Comparison of ENCODE assay signal across 9 mouse cellular contexts in the genomic region with DNA sequence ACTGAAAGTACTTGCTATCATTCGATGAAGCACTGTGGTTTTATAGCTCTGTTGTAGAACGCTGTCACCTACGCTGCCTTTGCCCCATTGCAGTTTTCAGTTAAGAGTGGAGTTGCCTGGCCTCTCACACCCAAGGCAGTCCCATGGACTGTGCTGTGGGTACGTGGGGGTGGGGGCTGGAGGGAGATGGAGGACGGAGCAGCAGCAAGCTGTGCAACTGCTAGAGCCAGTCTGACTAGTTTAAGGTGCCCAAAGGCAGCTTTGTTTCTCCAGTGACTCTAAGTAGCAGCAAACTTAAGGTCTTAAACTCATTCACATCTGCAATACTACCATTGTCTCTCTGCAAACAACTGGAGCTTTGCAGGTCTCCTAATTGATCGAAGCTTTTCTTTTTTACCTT.
DNase-seq lines count a peak whose midpoint lies in the region; ATAC-seq and TF ChIP-seq lines count a peak whose summit lies in the region.
"Had no signal": no experiment of that assay in that cellular context is flagged by ENCODE, and none has a peak within 500 bp of the region (broad histone marks: within the 10 kb centered on the region; RNA-seq: fewer than 3 reads in every experiment).

No protein-coding gene starts in this region.

- no peak overlapping the region for H3K4me3 ChIP-seq in lung, adult 2 months (replicated peaks; ENCODE audit: extremely low read depth, low read depth, low read length)
- H3K4me3 ChIP-seq in embryonic facial prominence, embryonic 14.5 days (ENCODE audit: low read depth, low read length), result no peak overlapping the region
- no peak overlapping the region for H3K4me3 ChIP-seq in kidney, embryonic 14.5 days (ENCODE audit: low read length)
- no peak overlapping the region for H3K4me3 ChIP-seq in midbrain, embryonic 12.5 days
- H3K4me3 ChIP-seq: myocyte had no signal

- no peak for TF ChIP-seq CTCF in lung, adult 2 months (IDR thresholded peaks at IDR 0.05; ENCODE audit: insufficient read depth, low read length)

- H3K9ac ChIP-seq in embryonic facial prominence, embryonic 14.5 days (ENCODE audit: low read depth, low read length), result no peak overlapping the region
- H3K9ac ChIP-seq in kidney, embryonic 14.5 days (ENCODE audit: low read depth, low read length), result no peak overlapping the region; the same call in 1 of the 2 replicates
- H3K9ac ChIP-seq in midbrain, embryonic 12.5 days (replicated peaks), result peak overlapping the region; percentile 28; the same call in 1 of the 2 replicates

- H3K9me3 ChIP-seq in embryonic facial prominence, embryonic 14.5 days (ENCODE audit: control insufficient read depth, low read length), result no peaks in the 10 kb centered on the region
- H3K9me3 ChIP-seq in kidney, embryonic 14.5 days (ENCODE audit: control insufficient read depth, low read length), result no peaks in the 10 kb centered on the region
- no peaks in the 10 kb centered on the region for H3K9me3 ChIP-seq in midbrain, embryonic 12.5 days

- H3K4me2 ChIP-seq in embryonic facial prominence, embryonic 14.5 days (ENCODE audit: low read depth, low read length), result peak overlapping the region; percentile 29
- no peak overlapping the region for H3K4me2 ChIP-seq in kidney, embryonic 14.5 days (replicated peaks; ENCODE audit: low read depth, low read length)
- H3K4me2 ChIP-seq in midbrain, embryonic 12.5 days (replicated peaks), result peak overlapping the region; percentile 27

- peak overlapping the region; percentile 53 for H3K27ac ChIP-seq in embryonic facial prominence, embryonic 14.5 days (replicated peaks; ENCODE audit: low read depth, low read length)
- H3K27ac ChIP-seq in kidney, embryonic 14.5 days (ENCODE audit: low read depth, low read length), result peak overlapping the region; percentile 64; the same call in 1 of the 2 replicates
- peak overlapping the region; percentile 39 for H3K27ac ChIP-seq in midbrain, embryonic 12.5 days (replicated peaks)

- peaks cover 18% of the 10 kb centered on the region for H3K4me1 ChIP-seq in lung, adult 2 months (ENCODE audit: control insufficient read depth, insufficient read depth, low read length)
- peaks cover 31% of the 10 kb centered on the region for H3K4me1 ChIP-seq in embryonic facial prominence, embryonic 14.5 days (ENCODE audit: control insufficient read depth, insufficient read depth, low read length)
- H3K4me1 ChIP-seq in kidney, embryonic 14.5 days (ENCODE audit: control insufficient read depth, insufficient read depth, low read length), result peaks cover 28% of the 10 kb centered on the region
- peaks cover 51% of the 10 kb centered on the region for H3K4me1 ChIP-seq in midbrain, embryonic 12.5 days

- no peak for TF ChIP-seq POLR2A in lung, adult 2 months (IDR thresholded peaks at IDR 0.05; ENCODE audit: borderline replicate concordance, extremely low read depth, low read depth, low read length)

- WGBS in lung, adult 2 months, result 53% methylated on average over 6 of the region's 6 CpGs
- WGBS in embryonic facial prominence, embryonic 14.5 days, result 42% methylated on average over 6 of the region's 6 CpGs
- WGBS in kidney, embryonic 14.5 days, result 27% methylated on average over 6 of the region's 6 CpGs
- 22% methylated on average over 6 of the region's 6 CpGs for WGBS in midbrain, embryonic 12.5 days

- ATAC-seq in embryonic facial prominence, embryonic 14.5 days (ENCODE audit: low read depth), result no peak
- ATAC-seq in kidney, embryonic 14.5 days (ENCODE audit: low FRiP score, low TSS enrichment), result no peak
- no peak for ATAC-seq in midbrain, embryonic 12.5 days (ENCODE audit: low FRiP score, low read depth)

- no peaks in the 10 kb centered on the region for H3K36me3 ChIP-seq in embryonic facial prominence, embryonic 14.5 days (ENCODE audit: control insufficient read depth, insufficient read depth, low read length)
- H3K36me3 ChIP-seq in kidney, embryonic 14.5 days (ENCODE audit: control insufficient read depth, insufficient read depth, low read length), result no peaks in the 10 kb centered on the region
- H3K36me3 ChIP-seq in midbrain, embryonic 12.5 days, result no peaks in the 10 kb centered on the region

- no peaks in the 10 kb centered on the region for H3K27me3 ChIP-seq in embryonic facial prominence, embryonic 14.5 days (replicated peaks; ENCODE audit: control insufficient read depth, insufficient read depth, low read length)
- H3K27me3 ChIP-seq in kidney, embryonic 14.5 days (ENCODE audit: control insufficient read depth, insufficient read depth, low read length), result no peaks in the 10 kb centered on the region
- H3K27me3 ChIP-seq in midbrain, embryonic 12.5 days, result no peaks in the 10 kb centered on the region

- peak; percentile 54 to 63 for DNase-seq in lung, adult 18-20 months
- DNase-seq in lung, adult 2 months, result no peak
- peak; percentile 71 for DNase-seq in embryonic facial prominence, embryonic 14.5 days (ENCODE audit: low spot score)
- DNase-seq in cerebellum, postnatal 36 days, result no peak
- DNase-seq in left cerebral cortex, adult 18-20 months (ENCODE audit: low spot score in 2 of 2), result no peak
- no peak for DNase-seq in T-cell, adult 2 months (ENCODE audit: low spot score)

Comparison
In these comparisons a context has a peak if more than half of its experiments do, and no peak if none do; other contexts are left out.
1. DNase-seq: peak in lung, adult 18-20 months (2 of 2) and embryonic facial prominence, embryonic 14.5 days (single experiment); none in lung, adult 2 months (single experiment), cerebellum, postnatal 36 days (0 of 2), left cerebral cortex, adult 18-20 months (0 of 2) and T-cell, adult 2 months (single experiment).
2. Peak in every context shown above with its lines, with median percentiles within 50 percentile points of each other: H3K27ac ChIP-seq.